Mouse (Mus musculus): ENCODE data around the gene Atrnl1. TPM values are rescaled to one million over a fixed set of nuclear protein-coding genes. Genes with fewer than 3 reads are reported as not detected.

The Atrnl1 gene
- polyA plus RNA-seq, 1 experiment: 12.3 TPM

DNA sequence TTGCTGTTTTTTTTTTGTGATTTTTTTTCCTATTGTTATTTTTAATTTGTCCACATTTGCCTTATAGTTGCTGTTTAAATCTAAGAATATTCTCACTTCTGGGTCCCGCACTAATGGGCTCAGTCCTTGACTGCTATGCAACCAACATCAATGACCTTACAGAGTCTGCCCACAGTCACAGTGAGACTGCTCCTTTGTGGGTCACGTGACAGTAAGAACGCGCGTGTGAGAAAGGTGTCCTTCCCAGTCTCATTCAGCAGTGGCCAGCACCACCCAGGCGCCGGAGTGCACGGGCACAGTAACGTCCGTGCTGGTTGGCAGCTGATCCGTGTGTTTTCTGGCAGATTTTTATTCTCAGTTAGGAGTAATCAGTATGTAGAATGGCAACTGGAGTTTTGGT, 44.7 kb downstream of the Atrnl1 start:
- no peak for TF ChIP-seq POLR2A (IDR thresholded peaks at IDR 0.05; ENCODE audit: insufficient read depth, low read length)
- no peak for TF ChIP-seq EP300 (IDR thresholded peaks at IDR 0.05; ENCODE audit: insufficient read depth, low read depth, low read length)
- no peak for TF ChIP-seq CTCF (IDR thresholded peaks at IDR 0.05; ENCODE audit: low read depth, low read length)
- no peak overlapping the region for H3K27ac ChIP-seq (ENCODE audit: insufficient read depth, low read length)
- no peaks in the 10 kb centered on the region for H3K27me3 ChIP-seq (ENCODE audit: control insufficient read depth, insufficient read depth, low read length, poor library complexity, severe bottlenecking)
- H3K9me3 ChIP-seq (replicated peaks; ENCODE audit: control insufficient read depth, insufficient read depth, low read length, poor library complexity, severe bottlenecking): no peaks in the 10 kb centered on the region
- H3K9ac ChIP-seq (ENCODE audit: low read depth, poor library complexity, severe bottlenecking): no peak overlapping the region
- peaks cover 3% of the 10 kb centered on the region for H3K4me1 ChIP-seq (ENCODE audit: control insufficient read depth, insufficient read depth, low read length)
- H3K4me3 ChIP-seq (ENCODE audit: low read depth, low read length): no peak overlapping the region
- peaks cover 2% of the 10 kb centered on the region; the same call in 1 of the 2 replicates for H3K36me3 ChIP-seq (ENCODE audit: control insufficient read depth, insufficient read depth, low read length, poor library complexity, severe bottlenecking)

DNA sequence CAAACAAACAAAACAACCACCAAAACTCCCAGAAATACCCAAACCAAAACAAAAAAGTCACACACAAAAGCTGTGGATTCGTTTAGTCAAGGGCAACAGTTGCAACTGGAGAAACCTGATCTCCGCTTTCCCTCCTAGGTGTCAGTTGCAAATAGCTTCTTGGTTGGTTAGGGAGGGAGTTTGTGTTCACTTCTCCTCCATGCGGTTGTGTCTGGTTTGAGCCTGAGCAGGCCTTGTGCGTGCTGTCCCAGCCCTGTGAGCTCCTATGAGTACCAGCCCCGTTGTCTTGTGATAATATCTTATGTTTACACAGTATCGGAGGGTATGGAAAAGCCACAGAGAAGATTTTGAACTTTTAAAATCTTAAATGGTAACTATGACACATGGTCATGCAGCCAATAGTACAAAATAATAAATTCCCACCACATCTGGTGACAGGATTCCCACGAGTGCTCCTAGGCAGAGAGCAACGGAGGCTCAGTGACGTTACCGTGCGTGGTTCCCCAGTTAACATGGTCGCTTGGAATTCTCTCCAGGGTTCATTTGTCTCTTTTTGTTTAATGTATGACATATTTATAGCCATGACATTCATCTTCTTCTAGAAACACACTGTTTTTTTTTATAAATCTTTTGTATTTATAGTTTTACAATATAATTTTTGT, 46.7 kb downstream of the Atrnl1 start:
- peaks cover 3% of the 10 kb centered on the region for H3K4me1 ChIP-seq (ENCODE audit: control insufficient read depth, insufficient read depth, low read length)
- H3K36me3 ChIP-seq (ENCODE audit: control insufficient read depth, insufficient read depth, low read length, poor library complexity, severe bottlenecking): peaks cover 2% of the 10 kb centered on the region; the same call in 1 of the 2 replicates
- H3K27ac ChIP-seq (ENCODE audit: insufficient read depth, low read length): no peak overlapping the region
- H3K27me3 ChIP-seq (ENCODE audit: control insufficient read depth, insufficient read depth, low read length, poor library complexity, severe bottlenecking): no peaks in the 10 kb centered on the region
- TF ChIP-seq EP300 (IDR thresholded peaks at IDR 0.05; ENCODE audit: insufficient read depth, low read depth, low read length): peak; percentile 69; the same call in 1 of the 2 replicates
- TF ChIP-seq CTCF (IDR thresholded peaks at IDR 0.05; ENCODE audit: low read depth, low read length): no peak
- no peak for TF ChIP-seq POLR2A (IDR thresholded peaks at IDR 0.05; ENCODE audit: insufficient read depth, low read length)
- H3K9me3 ChIP-seq (replicated peaks; ENCODE audit: control insufficient read depth, insufficient read depth, low read length, poor library complexity, severe bottlenecking): no peaks in the 10 kb centered on the region
- no peak overlapping the region for H3K4me3 ChIP-seq (ENCODE audit: low read depth, low read length)
- no peak overlapping the region for H3K9ac ChIP-seq (ENCODE audit: low read depth, poor library complexity, severe bottlenecking)

DNA sequence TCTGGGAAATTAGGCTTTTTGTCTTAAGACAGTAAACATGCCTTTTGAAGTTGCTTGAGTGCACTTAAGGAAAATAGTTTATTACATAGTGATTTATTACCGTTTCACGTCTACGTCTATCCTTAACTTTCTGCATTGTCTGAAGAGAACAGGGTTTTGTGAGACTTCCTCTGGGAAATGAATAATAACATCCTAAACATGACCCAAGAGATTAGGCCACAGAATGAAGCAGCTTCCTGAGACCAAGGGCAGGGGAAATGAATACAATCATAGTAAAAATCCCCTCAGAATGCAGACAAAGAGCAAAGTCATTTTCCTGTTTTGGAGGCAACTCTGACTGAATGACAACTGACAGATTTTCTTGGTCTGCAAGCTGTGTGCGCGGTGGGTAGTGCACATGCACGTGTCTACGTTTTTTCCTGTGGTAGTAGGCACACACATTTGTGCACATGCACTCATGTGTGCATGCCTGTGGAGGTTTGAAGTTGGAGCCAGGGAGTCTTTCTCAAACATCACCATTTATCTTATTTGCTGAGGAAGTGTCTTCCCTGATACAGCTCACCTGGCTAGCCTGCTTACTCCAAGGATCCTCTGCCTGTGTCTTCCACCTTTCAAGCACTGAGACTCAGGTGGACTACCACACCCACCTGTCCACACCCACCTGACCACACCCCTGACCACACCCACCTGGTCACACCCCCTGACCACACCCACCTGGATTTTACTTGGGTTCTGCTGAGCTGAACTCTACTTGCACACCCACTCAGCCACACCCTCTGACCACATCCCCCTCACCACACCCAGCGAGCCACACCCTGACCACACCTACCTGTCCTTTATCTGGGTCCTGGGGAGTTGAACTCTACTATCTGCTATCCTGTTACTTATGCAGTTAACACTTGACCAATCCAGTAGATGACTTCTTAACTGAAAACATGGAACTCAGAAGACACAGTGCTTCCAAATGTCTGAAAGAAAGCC, 47.6 kb downstream of the Atrnl1 start:
- H3K9me3 ChIP-seq (replicated peaks; ENCODE audit: control insufficient read depth, insufficient read depth, low read length, poor library complexity, severe bottlenecking): no peaks in the 10 kb centered on the region
- no peak overlapping the region for H3K4me3 ChIP-seq (ENCODE audit: low read depth, low read length)
- H3K27me3 ChIP-seq (ENCODE audit: control insufficient read depth, insufficient read depth, low read length, poor library complexity, severe bottlenecking): no peaks in the 10 kb centered on the region
- H3K27ac ChIP-seq (ENCODE audit: insufficient read depth, low read length): no peak overlapping the region
- H3K36me3 ChIP-seq (ENCODE audit: control insufficient read depth, insufficient read depth, low read length, poor library complexity, severe bottlenecking): peaks cover 5% of the 10 kb centered on the region
- no peak overlapping the region for H3K9ac ChIP-seq (ENCODE audit: low read depth, poor library complexity, severe bottlenecking)
- TF ChIP-seq CTCF (IDR thresholded peaks at IDR 0.05; ENCODE audit: low read depth, low read length): no peak
- peak; percentile 69; the same call in 1 of the 2 replicates for TF ChIP-seq EP300 (IDR thresholded peaks at IDR 0.05; ENCODE audit: insufficient read depth, low read depth, low read length)
- H3K4me1 ChIP-seq (ENCODE audit: control insufficient read depth, insufficient read depth, low read length): peaks cover 3% of the 10 kb centered on the region

DNA sequence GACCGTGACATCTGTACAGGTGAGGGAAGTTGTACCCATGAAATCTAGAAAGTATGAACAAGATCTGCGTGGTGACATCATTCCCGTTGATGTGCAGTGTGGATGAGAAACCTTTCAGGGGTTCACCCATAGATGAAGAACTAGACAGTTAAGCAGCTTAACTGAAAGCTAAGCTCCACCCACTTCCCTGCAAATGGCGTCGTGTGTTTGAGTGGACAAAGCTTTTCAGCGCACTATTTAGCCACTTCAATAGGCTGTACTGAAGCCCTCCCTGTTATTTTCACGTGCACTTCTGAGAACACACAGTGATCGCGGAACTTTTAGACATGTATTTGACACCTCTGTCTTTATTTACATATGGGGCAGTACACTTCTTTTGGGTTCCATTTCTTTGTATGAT, 56.2 kb downstream of the Atrnl1 start:
- peak overlapping the region; percentile 58 for H3K4me3 ChIP-seq (ENCODE audit: low read depth, low read length)
- H3K9ac ChIP-seq (ENCODE audit: low read depth, poor library complexity, severe bottlenecking): peak overlapping the region; percentile 65; the same call in 1 of the 2 replicates
- TF ChIP-seq EP300 (IDR thresholded peaks at IDR 0.05; ENCODE audit: insufficient read depth, low read depth, low read length): no peak
- no peak for TF ChIP-seq CTCF (IDR thresholded peaks at IDR 0.05; ENCODE audit: low read depth, low read length)
- TF ChIP-seq POLR2A (IDR thresholded peaks at IDR 0.05; ENCODE audit: insufficient read depth, low read length): no peak
- no peaks in the 10 kb centered on the region for H3K27me3 ChIP-seq (ENCODE audit: control insufficient read depth, insufficient read depth, low read length, poor library complexity, severe bottlenecking)
- H3K27ac ChIP-seq (ENCODE audit: insufficient read depth, low read length): no peak overlapping the region
- H3K36me3 ChIP-seq (ENCODE audit: control insufficient read depth, insufficient read depth, low read length, poor library complexity, severe bottlenecking): peaks cover 21% of the 10 kb centered on the region
- no peaks in the 10 kb centered on the region for H3K4me1 ChIP-seq (ENCODE audit: control insufficient read depth, insufficient read depth, low read length)
- no peaks in the 10 kb centered on the region; the same call in 1 of the 2 replicates for H3K9me3 ChIP-seq (replicated peaks; ENCODE audit: control insufficient read depth, insufficient read depth, low read length, poor library complexity, severe bottlenecking)

DNA sequence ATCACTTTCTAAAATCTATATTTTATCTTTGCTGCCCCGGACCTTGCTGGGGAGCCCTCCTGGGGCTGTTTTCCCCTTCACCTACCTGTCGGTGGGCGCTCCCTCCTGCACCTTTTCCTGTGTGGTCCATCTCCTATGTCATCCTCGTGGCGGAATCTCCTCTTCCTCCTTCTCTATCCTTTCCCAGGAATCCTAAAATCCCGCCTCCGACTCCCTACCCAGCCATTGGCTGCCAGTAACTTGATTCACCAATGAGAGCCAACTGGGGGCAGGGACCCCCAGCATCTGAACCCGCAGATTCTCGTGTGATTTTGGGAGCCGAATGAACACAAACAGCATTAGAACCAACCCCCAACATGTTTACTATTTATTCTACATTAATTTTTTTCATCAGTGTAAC, 57.1 kb downstream of the Atrnl1 start:
- Histone ChIP-seq H3K9ac (ENCODE audit: low read depth, poor library complexity, severe bottlenecking) (peak overlapping the region; percentile 65), H3K9me3 (replicated peaks; ENCODE audit: control insufficient read depth, insufficient read depth, low read length, poor library complexity, severe bottlenecking) (no peaks in the 10 kb centered on the region; the same call in 1 of the 2 replicates), H3K4me1 (ENCODE audit: control insufficient read depth, insufficient read depth, low read length) (no peaks in the 10 kb centered on the region), H3K4me3 (ENCODE audit: low read depth, low read length) (peak overlapping the region; percentile 100), H3K36me3 (ENCODE audit: control insufficient read depth, insufficient read depth, low read length, poor library complexity, severe bottlenecking) (peaks cover 20% of the 10 kb centered on the region), H3K27ac (ENCODE audit: insufficient read depth, low read length) (no peak overlapping the region; the same call in 1 of the 2 replicates), H3K27me3 (ENCODE audit: control insufficient read depth, insufficient read depth, low read length, poor library complexity, severe bottlenecking) (no peaks in the 10 kb centered on the region)
- TF ChIP-seq POLR2A (IDR thresholded peaks at IDR 0.05; ENCODE audit: insufficient read depth, low read length) (peak; percentile 73), EP300 (IDR thresholded peaks at IDR 0.05; ENCODE audit: insufficient read depth, low read depth, low read length) (no peak), CTCF (IDR thresholded peaks at IDR 0.05; ENCODE audit: low read depth, low read length) (no peak)
